Mouse (Mus musculus) brain, embryonic 14.5 days (tissue): Measurements from ENCODE around the gene Gm3854.
A peak's percentile ranks its signal among the peaks of the same experiment; 100 is the strongest.

Experiments
- CTCF ChIP-seq: fragments of 200-500 bp; IDR thresholded peaks from 2 replicates; pipeline ENCODE4 v1.5.1; 2012; ENCODE audit warnings: inconsistent platforms, mild to moderate bottlenecking, moderate library complexity, borderline replicate concordance; ENCODE audit not compliant: insufficient read depth, insufficient read length; ENCODE audit errors: extremely low read depth
- POLR2A ChIP-seq: fragments of 200-500 bp; IDR thresholded peaks from 2 replicates; pipeline ENCODE4 v1.6.1; 2012; ENCODE audit warnings: mild to moderate bottlenecking, inconsistent platforms, borderline replicate concordance; ENCODE audit not compliant: poor library complexity, insufficient read depth, insufficient read length, severe bottlenecking; ENCODE audit errors: extremely low read depth

GRCm38 (mm10) chr7:6331233-6331956, 12.2 kb upstream of the Gm3854 start, which contains the start of gene Zfp583:
- TF ChIP-seq CTCF (no peak), POLR2A (peak; percentile 32; the same call in 1 of the 2 replicates)
